Mouse (Mus musculus) liver, embryonic 15.5 days (tissue): Measurements from ENCODE around the gene Sorbs1. TPM values are rescaled to one million over a fixed set of nuclear protein-coding genes. Genes with fewer than 3 reads are reported as not detected.
A peak's percentile ranks its signal among the peaks of the same experiment; 100 is the strongest.

Experiments
- ATAC-seq: fragments of 200-750 bp; cut with Nextera tagmentation; 2 replicates; pipeline ENCODE4 v1.8.0; 2017; ENCODE audit warnings: moderate number of reproducible peaks, mild to moderate bottlenecking, moderate library complexity; ENCODE audit not compliant: insufficient read depth
- H3K27ac ChIP-seq: fragments of 300-500 bp; sonication (generic); replicated peaks from 2 replicates; pipeline ENCODE4 v1.5.1; 2015; ENCODE audit warnings: mild to moderate bottlenecking, inconsistent platforms
- H3K27me3 ChIP-seq: fragments of 300-500 bp; sonication (generic); 2 replicates; pipeline ENCODE4 v1.6.1; 2015; ENCODE audit warnings: mild to moderate bottlenecking, inconsistent platforms
- H3K36me3 ChIP-seq: fragments of 300-500 bp; sonication (generic); replicated peaks from 2 replicates; pipeline ENCODE4 v1.6.1; 2015; ENCODE audit warnings: moderate library complexity, mild to moderate bottlenecking, inconsistent platforms
- H3K4me1 ChIP-seq: fragments of 300-500 bp; sonication (generic); replicated peaks from 2 replicates; pipeline ENCODE4 v1.6.1; 2015; ENCODE audit warnings: inconsistent platforms
- H3K4me2 ChIP-seq: fragments of 300-500 bp; sonication (generic); 2 replicates; pipeline ENCODE4 v1.6.1; 2015; ENCODE audit warnings: moderate library complexity, mild to moderate bottlenecking, inconsistent platforms
- H3K4me3 ChIP-seq: fragments of 300-500 bp; sonication (generic); replicated peaks from 2 replicates; pipeline ENCODE4 v1.5.1; 2015; ENCODE audit warnings: mild to moderate bottlenecking, inconsistent platforms
- H3K9ac ChIP-seq: fragments of 300-500 bp; sonication (generic); 2 replicates; pipeline ENCODE4 v1.6.1; 2015; ENCODE audit warnings: moderate library complexity, mild to moderate bottlenecking, inconsistent platforms
- H3K9me3 ChIP-seq: fragments of 300-500 bp; sonication (generic); replicated peaks from 2 replicates; pipeline ENCODE4 v1.6.1; 2016; ENCODE audit warnings: inconsistent platforms
- WGBS: fragments of 180-500 bp; shearing (Covaris S2); methylation state at CpG from one replicate; pipeline ENCODE4 v1.1.7; 2015; ENCODE audit warnings: mixed read lengths; ENCODE audit not compliant: insufficient replicate concordance; 5-methylcytosine and 5-hydroxymethylcytosine counted together
- polyA plus RNA-seq: library from polyadenylated mRNA; unstranded; fragments of >200 nt; fragmentation: Nextera tagmentation; extraction: Ambion mirVana; gene quantifications from 2 replicates; pipeline ENCODE4 v1.2.1, GENCODE M21; 2015

The Sorbs1 gene
- polyA plus RNA-seq, 1 experiment from 2014 or later: 34.9 TPM

- Histone ChIP-seq H3K27me3 (no peaks in the 10 kb centered on the region), H3K27ac (no peak overlapping the region), H3K36me3 (peaks cover 24% of the 10 kb centered on the region), H3K9me3 (no peaks in the 10 kb centered on the region), H3K4me2 (no peak overlapping the region), H3K4me3 (no peak overlapping the region), H3K9ac (no peak overlapping the region), H3K4me1 (peaks cover 11% of the 10 kb centered on the region; the same call in 1 of the 2 replicates)
- WGBS: 77% methylated on average over 5 of the region's 5 CpGs
- no peak for ATAC-seq
Measured at GRCm38 (mm10) chr19:40392795-40393392, 120.7 kb downstream of the Sorbs1 start.

- 11% methylated on average over 6 of the region's 6 CpGs for WGBS
- H3K4me1 ChIP-seq: peaks cover 11% of the 10 kb centered on the region; the same call in 1 of the 2 replicates
- H3K27ac ChIP-seq: no peak overlapping the region
- H3K36me3 ChIP-seq: peaks cover 26% of the 10 kb centered on the region
- H3K27me3 ChIP-seq: no peaks in the 10 kb centered on the region
- no peak overlapping the region for H3K4me3 ChIP-seq
- no peak overlapping the region for H3K4me2 ChIP-seq
- 0 out of 2 replicates have a peak, but pooled peaks have one; percentile 30 for ATAC-seq
- H3K9ac ChIP-seq: no peak overlapping the region
- no peaks in the 10 kb centered on the region for H3K9me3 ChIP-seq
Measured at GRCm38 (mm10) chr19:40391469-40391868, 122.1 kb downstream of the Sorbs1 start.

- WGBS: 68% methylated on average over 3 of the region's 3 CpGs
- no peak overlapping the region for H3K4me2 ChIP-seq
Measured at GRCm38 (mm10) chr19:40386916-40387315, 126.7 kb downstream of the Sorbs1 start.

GRCm38 (mm10) chr19:40385334-40385733 lies 128.2 kb downstream of the Sorbs1 start:
- no peak overlapping the region for H3K4me2 ChIP-seq

More at GRCm38 (mm10) chr19:40386916-40387315, 126.7 kb downstream of the Sorbs1 start:
- Histone ChIP-seq H3K27ac (no peak overlapping the region), H3K27me3 (no peaks in the 10 kb centered on the region), H3K9ac (no peak overlapping the region), H3K9me3 (no peaks in the 10 kb centered on the region), H3K36me3 (peaks cover 20% of the 10 kb centered on the region), H3K4me1 (peaks cover 3% of the 10 kb centered on the region; the same call in 1 of the 2 replicates), H3K4me3 (no peak overlapping the region)
- ATAC-seq: no peak

DNA sequence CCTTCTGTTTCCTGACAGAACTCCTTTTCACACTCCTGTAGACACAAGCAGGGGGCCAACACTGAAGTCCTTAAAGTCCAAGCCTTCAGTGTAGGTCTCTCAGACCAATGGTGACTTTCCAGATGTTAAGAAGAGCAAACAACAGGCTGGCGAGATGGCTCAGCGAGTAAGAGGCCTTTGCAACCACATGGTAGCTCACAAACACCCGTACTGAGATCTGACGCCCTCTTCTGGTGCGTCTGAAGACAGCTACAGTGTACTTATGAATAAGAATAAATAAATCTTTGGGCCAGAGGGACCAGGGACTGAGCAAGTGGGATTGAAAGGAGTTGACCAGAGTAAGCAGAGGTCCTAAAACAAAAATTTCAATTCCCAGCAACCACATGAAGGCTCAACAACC lies 129.6 kb downstream of the Sorbs1 start:
- Histone ChIP-seq H3K36me3 (peaks cover 31% of the 10 kb centered on the region), H3K27ac (no peak overlapping the region), H3K4me2 (no peak overlapping the region), H3K9ac (no peak overlapping the region), H3K4me3 (no peak overlapping the region), H3K4me1 (peaks cover 3% of the 10 kb centered on the region; the same call in 1 of the 2 replicates), H3K9me3 (no peaks in the 10 kb centered on the region), H3K27me3 (no peaks in the 10 kb centered on the region)
- WGBS: 37% methylated on average over 5 of the region's 5 CpGs
- ATAC-seq: no peak

More at GRCm38 (mm10) chr19:40385334-40385733, 128.2 kb downstream of the Sorbs1 start:
- H3K27me3 ChIP-seq: no peaks in the 10 kb centered on the region
- ATAC-seq: no peak
- H3K4me1 ChIP-seq: peaks cover 3% of the 10 kb centered on the region; the same call in 1 of the 2 replicates
- H3K27ac ChIP-seq: no peak overlapping the region
- peaks cover 35% of the 10 kb centered on the region for H3K36me3 ChIP-seq
- H3K9ac ChIP-seq: no peak overlapping the region
- WGBS: 86% methylated on average over 3 of the region's 3 CpGs
- H3K9me3 ChIP-seq: no peaks in the 10 kb centered on the region
- H3K4me3 ChIP-seq: no peak overlapping the region

- no peaks in the 10 kb centered on the region for H3K4me1 ChIP-seq
- H3K4me2 ChIP-seq: no peak overlapping the region
- no peaks in the 10 kb centered on the region for H3K9me3 ChIP-seq
- H3K27me3 ChIP-seq: no peaks in the 10 kb centered on the region
- H3K9ac ChIP-seq: no peak overlapping the region
- ATAC-seq: no peak
- H3K36me3 ChIP-seq: peaks cover 37% of the 10 kb centered on the region
- H3K27ac ChIP-seq: no peak overlapping the region
- no peak overlapping the region for H3K4me3 ChIP-seq
- 57% methylated on average over 3 of the region's 3 CpGs for whole genome bisulfite sequencing
Measured at GRCm38 (mm10) chr19:40380656-40381055, 132.9 kb downstream of the Sorbs1 start.

DNA sequence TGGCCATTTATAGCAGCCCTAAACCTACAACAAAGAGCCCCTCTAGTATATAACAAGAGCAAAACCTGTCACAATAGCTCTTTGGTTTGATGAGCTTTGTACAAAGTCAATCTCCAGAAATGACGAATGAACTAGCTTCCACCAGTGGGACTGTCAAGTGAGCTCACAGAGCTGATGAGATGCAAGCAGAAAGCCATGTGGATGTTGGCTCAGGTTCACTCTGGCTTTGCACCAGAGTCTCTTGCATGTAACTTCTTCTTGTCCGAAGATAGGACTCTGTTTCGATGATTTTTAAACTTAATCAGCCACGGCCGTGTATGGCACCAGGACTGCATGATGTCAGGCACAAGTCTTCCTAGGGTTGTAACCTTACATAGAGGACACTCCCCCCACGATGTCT lies 133.6 kb downstream of the Sorbs1 start:
- no peak overlapping the region for H3K9ac ChIP-seq
- H3K9me3 ChIP-seq: no peaks in the 10 kb centered on the region
- no peaks in the 10 kb centered on the region for H3K27me3 ChIP-seq
- H3K4me3 ChIP-seq: no peak overlapping the region
- 67% methylated on average over 6 of the region's 6 CpGs for WGBS
- no peak overlapping the region for H3K27ac ChIP-seq
- no peak overlapping the region for H3K4me2 ChIP-seq
- H3K36me3 ChIP-seq: peaks cover 41% of the 10 kb centered on the region
- no peaks in the 10 kb centered on the region for H3K4me1 ChIP-seq
- no peak for ATAC-seq

DNA sequence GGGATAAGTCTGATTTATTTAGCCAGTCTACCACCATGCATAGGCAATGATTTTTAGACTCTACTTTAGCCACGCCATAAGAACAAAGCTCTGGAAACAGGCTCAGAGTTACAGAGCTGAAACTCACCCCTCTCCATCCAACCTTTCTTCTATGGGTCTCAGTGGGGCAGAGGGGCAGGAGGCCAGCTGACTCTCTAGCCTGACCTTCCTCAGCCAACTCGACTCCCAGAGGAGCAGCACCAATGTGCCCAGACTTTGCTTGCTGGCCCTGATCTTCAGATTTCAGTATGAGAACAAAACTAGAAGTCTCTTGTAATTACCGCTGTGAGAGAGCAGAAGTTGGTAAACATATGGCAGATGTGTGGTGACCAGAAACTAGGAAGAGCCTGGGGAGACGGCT lies 134.5 kb downstream of the Sorbs1 start:
- no peak overlapping the region for H3K4me3 ChIP-seq
- H3K4me2 ChIP-seq: no peak overlapping the region
- no peak for ATAC-seq
- H3K27ac ChIP-seq: no peak overlapping the region
- no peaks in the 10 kb centered on the region for H3K9me3 ChIP-seq
- H3K36me3 ChIP-seq: peaks cover 41% of the 10 kb centered on the region
- H3K27me3 ChIP-seq: no peaks in the 10 kb centered on the region
- H3K4me1 ChIP-seq: no peaks in the 10 kb centered on the region
- WGBS: 74% methylated on average over 4 of the region's 4 CpGs
- no peak overlapping the region for H3K9ac ChIP-seq

DNA sequence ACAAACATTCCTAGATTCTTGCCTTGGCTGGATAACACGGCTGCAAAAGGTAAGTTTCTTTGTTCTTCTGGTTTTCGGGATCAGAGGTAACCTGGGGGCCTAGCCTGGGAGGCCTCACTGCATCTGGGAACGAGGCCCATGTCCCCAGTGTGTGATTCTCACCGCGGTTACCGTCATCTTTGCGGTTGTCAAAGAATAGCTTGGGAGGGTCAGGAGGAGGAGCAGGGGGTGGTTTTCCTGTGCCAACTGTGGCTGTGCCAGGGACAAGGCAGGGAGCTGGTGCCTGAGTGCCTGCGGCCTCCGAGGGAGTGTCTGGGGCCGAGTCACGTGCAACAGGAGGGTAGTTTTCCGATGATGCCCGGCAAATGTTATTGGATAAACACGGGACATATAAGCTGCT lies 135.9 kb downstream of the Sorbs1 start:
- H3K36me3 ChIP-seq: peaks cover 45% of the 10 kb centered on the region
- no peaks in the 10 kb centered on the region for H3K27me3 ChIP-seq
- H3K9me3 ChIP-seq: no peaks in the 10 kb centered on the region
- H3K4me3 ChIP-seq: no peak overlapping the region
- 85% methylated on average over 14 of the region's 14 CpGs for WGBS
- H3K27ac ChIP-seq: no peak overlapping the region
- H3K9ac ChIP-seq: no peak overlapping the region
- H3K4me1 ChIP-seq: no peaks in the 10 kb centered on the region; the same call in 1 of the 2 replicates
- no peak overlapping the region for H3K4me2 ChIP-seq
- no peak for ATAC-seq

DNA sequence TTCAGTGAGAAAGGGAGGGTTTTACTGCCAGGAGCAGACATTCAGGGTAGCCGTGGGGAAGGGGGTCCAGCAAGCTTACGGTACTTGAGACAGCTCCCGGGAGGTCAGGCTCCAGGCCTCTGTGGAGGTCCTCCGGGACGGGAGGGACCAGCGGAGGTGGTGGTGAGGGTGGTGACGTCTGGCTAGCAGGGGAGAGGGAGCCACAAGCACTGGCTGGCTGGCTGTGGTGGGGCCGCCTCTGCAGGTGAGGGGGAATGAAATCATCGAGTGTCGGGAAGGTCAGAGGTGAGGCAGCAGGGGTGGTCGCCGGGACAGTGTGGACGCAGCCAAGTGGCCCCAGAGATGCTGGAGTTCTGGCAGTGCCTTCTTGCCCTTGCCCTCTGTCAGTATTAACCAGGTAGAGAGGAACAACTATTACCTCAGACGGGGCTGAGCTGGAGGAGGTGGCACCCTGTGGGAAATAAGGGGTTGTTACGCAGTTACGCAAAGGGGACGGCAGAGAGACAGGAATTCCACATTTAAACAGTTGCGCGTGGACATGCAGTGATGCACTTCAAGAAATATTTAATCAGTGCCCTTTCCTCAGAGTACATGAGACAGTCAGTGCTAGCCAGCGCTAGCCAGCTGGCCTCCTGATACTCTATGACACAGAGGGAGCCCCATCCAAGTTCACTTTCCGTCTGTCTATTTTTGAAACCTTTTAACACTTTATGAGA lies 136.9 kb downstream of the Sorbs1 start:
- Histone ChIP-seq H3K4me2 (no peak overlapping the region), H3K9me3 (no peaks in the 10 kb centered on the region), H3K9ac (no peak overlapping the region), H3K27me3 (no peaks in the 10 kb centered on the region), H3K4me1 (no peaks in the 10 kb centered on the region; the same call in 1 of the 2 replicates), H3K4me3 (no peak overlapping the region), H3K36me3 (peaks cover 40% of the 10 kb centered on the region), H3K27ac (no peak overlapping the region)
- no peak for ATAC-seq
- 84% methylated on average over 21 of the region's 21 CpGs for WGBS

- Histone ChIP-seq H3K27ac (no peak overlapping the region), H3K4me3 (no peak overlapping the region), H3K27me3 (no peaks in the 10 kb centered on the region), H3K9ac (no peak overlapping the region), H3K9me3 (no peaks in the 10 kb centered on the region), H3K4me1 (peaks cover 9% of the 10 kb centered on the region; the same call in 1 of the 2 replicates), H3K4me2 (no peak overlapping the region), H3K36me3 (peaks cover 31% of the 10 kb centered on the region)
- ATAC-seq: no peak
- WGBS: 89% methylated on average over 2 of the region's 2 CpGs
Measured at GRCm38 (mm10) chr19:40374720-40375119, 138.9 kb downstream of the Sorbs1 start.
